Mouse (Mus musculus): ENCODE results near the gene Armc6. TPM values are rescaled to one million over a fixed set of nuclear protein-coding genes. Genes with fewer than 3 reads are reported as not detected.

Gene Armc6
- polyA plus RNA-seq, 1 experiment from 2014 or later, result 23.2 TPM

GRCm38 (mm10) chr8:70246622-70247021 is 12.4 kb upstream of the Armc6 start:
- H3K36me3 ChIP-seq (ENCODE audit: control insufficient read depth, insufficient read depth, low read length), result peaks cover 81% of the 10 kb centered on the region
- ATAC-seq (ENCODE audit: insufficient number of reproducible peaks, insufficient read depth, low FRiP score, low read depth), result no peak
- H3K4me2 ChIP-seq (replicated peaks; ENCODE audit: low read depth, low read length), result no peak overlapping the region
- H3K4me3 ChIP-seq (ENCODE audit: low read depth, low read length), result no peak overlapping the region
- H3K9ac ChIP-seq (replicated peaks; ENCODE audit: low read depth, low read length), result no peak overlapping the region
- no peaks in the 10 kb centered on the region for H3K27me3 ChIP-seq (ENCODE audit: control insufficient read depth, insufficient read depth, low read length)
- H3K9me3 ChIP-seq (ENCODE audit: control insufficient read depth, low read depth, low read length), result no peaks in the 10 kb centered on the region
- 88% methylated on average over 6 of the region's 6 CpGs for WGBS
- H3K27ac ChIP-seq (ENCODE audit: low read length), result no peak overlapping the region
- H3K4me1 ChIP-seq (ENCODE audit: control insufficient read depth, insufficient read depth, low read length), result no peaks in the 10 kb centered on the region

- Histone ChIP-seq H3K4me3 (ENCODE audit: low read depth, low read length) (no peak overlapping the region), H3K27me3 (ENCODE audit: control insufficient read depth, insufficient read depth, low read length) (no peaks in the 10 kb centered on the region), H3K9ac (replicated peaks; ENCODE audit: low read depth, low read length) (no peak overlapping the region), H3K27ac (ENCODE audit: low read length) (no peak overlapping the region), H3K9me3 (ENCODE audit: control insufficient read depth, low read depth, low read length) (no peaks in the 10 kb centered on the region), H3K36me3 (ENCODE audit: control insufficient read depth, insufficient read depth, low read length) (peaks cover 80% of the 10 kb centered on the region), H3K4me2 (replicated peaks; ENCODE audit: low read depth, low read length) (no peak overlapping the region), H3K4me1 (ENCODE audit: control insufficient read depth, insufficient read depth, low read length) (peaks cover 4% of the 10 kb centered on the region; the same call in 1 of the 2 replicates)
- ATAC-seq (ENCODE audit: insufficient number of reproducible peaks, insufficient read depth, low FRiP score, low read depth), result no peak
- WGBS, result 87% methylated on average over 5 of the region's 5 CpGs
These were observed 6.4 kb upstream of the Armc6 start for GRCm38 (mm10) chr8:70240642-70241041.

- H3K4me1 ChIP-seq (ENCODE audit: control insufficient read depth, insufficient read depth, low read length), result peaks cover 15% of the 10 kb centered on the region
- H3K9ac ChIP-seq (replicated peaks; ENCODE audit: low read depth, low read length), result no peak overlapping the region
- no peak overlapping the region for H3K4me3 ChIP-seq (ENCODE audit: low read depth, low read length)
- WGBS, result 76% methylated on average over 2 of the region's 2 CpGs
- ATAC-seq (ENCODE audit: insufficient number of reproducible peaks, insufficient read depth, low FRiP score, low read depth), result no peak
- H3K9me3 ChIP-seq (ENCODE audit: control insufficient read depth, low read depth, low read length), result no peaks in the 10 kb centered on the region
- no peak overlapping the region for H3K27ac ChIP-seq (ENCODE audit: low read length)
- no peak overlapping the region for H3K4me2 ChIP-seq (replicated peaks; ENCODE audit: low read depth, low read length)
- H3K27me3 ChIP-seq (ENCODE audit: control insufficient read depth, insufficient read depth, low read length), result no peaks in the 10 kb centered on the region
- H3K36me3 ChIP-seq (ENCODE audit: control insufficient read depth, insufficient read depth, low read length), result peaks cover 58% of the 10 kb centered on the region
These were observed 3.6 kb upstream of the Armc6 start for GRCm38 (mm10) chr8:70237842-70238241.

GRCm38 (mm10) chr8:70234781-70235128 is 489 bp upstream of the Armc6 start:
- peak overlapping the region; percentile 52 for H3K9ac ChIP-seq (replicated peaks; ENCODE audit: low read depth, low read length)
- under 1% methylated on average over 15 of the region's 15 CpGs for WGBS
- H3K27ac ChIP-seq (ENCODE audit: low read length), result peak overlapping the region; percentile 85
- ATAC-seq (ENCODE audit: insufficient number of reproducible peaks, insufficient read depth, low FRiP score, low read depth), result no peak
- no peaks in the 10 kb centered on the region for H3K27me3 ChIP-seq (ENCODE audit: control insufficient read depth, insufficient read depth, low read length)
- H3K4me1 ChIP-seq (ENCODE audit: control insufficient read depth, insufficient read depth, low read length), result peaks cover 15% of the 10 kb centered on the region
- peaks cover 39% of the 10 kb centered on the region for H3K36me3 ChIP-seq (ENCODE audit: control insufficient read depth, insufficient read depth, low read length)
- peak overlapping the region; percentile 62 for H3K4me3 ChIP-seq (ENCODE audit: low read depth, low read length)
- H3K4me2 ChIP-seq (replicated peaks; ENCODE audit: low read depth, low read length), result peak overlapping the region; percentile 49
- no peaks in the 10 kb centered on the region for H3K9me3 ChIP-seq (ENCODE audit: control insufficient read depth, low read depth, low read length)

DNA sequence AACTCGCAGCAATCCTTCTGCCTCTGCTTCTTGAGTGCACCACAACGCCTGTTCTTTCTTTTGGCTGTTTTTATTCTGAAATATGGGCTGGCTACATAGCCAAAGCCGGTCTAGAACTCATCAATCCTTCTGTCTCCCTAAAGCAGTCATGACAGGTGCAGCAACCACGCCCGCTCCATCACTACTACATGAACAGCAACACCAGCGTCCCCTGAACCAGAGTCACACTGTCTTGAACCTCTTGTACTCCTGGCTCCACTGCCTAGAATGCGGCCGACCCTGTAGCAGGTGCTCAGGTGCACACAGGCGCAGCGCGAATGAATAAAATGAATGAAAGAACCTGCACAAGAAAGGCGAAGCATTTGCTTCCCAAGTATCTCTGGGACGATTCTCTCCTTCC is 660 bp downstream of the Armc6 start:
- peak overlapping the region; percentile 62 for H3K4me3 ChIP-seq (ENCODE audit: low read depth, low read length)
- peak overlapping the region; percentile 52 for H3K9ac ChIP-seq (replicated peaks; ENCODE audit: low read depth, low read length)
- no peaks in the 10 kb centered on the region for H3K27me3 ChIP-seq (ENCODE audit: control insufficient read depth, insufficient read depth, low read length)
- peaks cover 30% of the 10 kb centered on the region for H3K36me3 ChIP-seq (ENCODE audit: control insufficient read depth, insufficient read depth, low read length)
- no peaks in the 10 kb centered on the region for H3K9me3 ChIP-seq (ENCODE audit: control insufficient read depth, low read depth, low read length)
- peak overlapping the region; percentile 85; the same call in 1 of the 2 replicates for H3K27ac ChIP-seq (ENCODE audit: low read length)
- ATAC-seq (ENCODE audit: insufficient number of reproducible peaks, insufficient read depth, low FRiP score, low read depth), result no peak
- peak overlapping the region; percentile 96 for H3K4me2 ChIP-seq (replicated peaks; ENCODE audit: low read depth, low read length)
- 5% methylated on average over 13 of the region's 13 CpGs for WGBS
- H3K4me1 ChIP-seq (ENCODE audit: control insufficient read depth, insufficient read depth, low read length), result peaks cover 15% of the 10 kb centered on the region

DNA sequence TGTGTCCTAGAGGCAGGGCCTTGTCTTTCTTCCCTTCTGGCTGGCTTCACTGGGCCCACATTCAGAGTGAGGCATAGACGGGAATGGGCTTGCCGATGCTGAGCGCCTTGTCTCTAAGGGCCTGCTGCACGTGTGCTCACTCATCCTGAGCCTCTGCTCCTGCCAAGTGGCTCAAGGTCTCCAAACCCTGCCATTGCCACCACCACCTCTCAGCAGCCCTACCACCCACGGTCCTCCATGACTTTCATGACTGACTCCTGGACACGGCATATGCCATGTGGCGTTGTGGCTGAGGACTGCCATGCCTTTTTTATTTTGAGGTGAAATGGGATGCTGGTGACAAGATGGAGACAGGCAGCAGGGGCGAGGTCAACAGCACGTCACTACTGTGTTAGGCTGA is 3.4 kb downstream of the Armc6 start:
- WGBS, result 89% methylated on average over 9 of the region's 9 CpGs
- Histone ChIP-seq H3K36me3 (ENCODE audit: control insufficient read depth, insufficient read depth, low read length) (peaks cover 8% of the 10 kb centered on the region; the same call in 1 of the 2 replicates), H3K27me3 (ENCODE audit: control insufficient read depth, insufficient read depth, low read length) (no peaks in the 10 kb centered on the region), H3K4me2 (replicated peaks; ENCODE audit: low read depth, low read length) (no peak overlapping the region), H3K4me3 (ENCODE audit: low read depth, low read length) (no peak overlapping the region), H3K4me1 (ENCODE audit: control insufficient read depth, insufficient read depth, low read length) (peaks cover 13% of the 10 kb centered on the region), H3K9me3 (ENCODE audit: control insufficient read depth, low read depth, low read length) (no peaks in the 10 kb centered on the region), H3K27ac (ENCODE audit: low read length) (no peak overlapping the region), H3K9ac (replicated peaks; ENCODE audit: low read depth, low read length) (no peak overlapping the region)
- no peak for ATAC-seq (ENCODE audit: insufficient number of reproducible peaks, insufficient read depth, low FRiP score, low read depth)

DNA sequence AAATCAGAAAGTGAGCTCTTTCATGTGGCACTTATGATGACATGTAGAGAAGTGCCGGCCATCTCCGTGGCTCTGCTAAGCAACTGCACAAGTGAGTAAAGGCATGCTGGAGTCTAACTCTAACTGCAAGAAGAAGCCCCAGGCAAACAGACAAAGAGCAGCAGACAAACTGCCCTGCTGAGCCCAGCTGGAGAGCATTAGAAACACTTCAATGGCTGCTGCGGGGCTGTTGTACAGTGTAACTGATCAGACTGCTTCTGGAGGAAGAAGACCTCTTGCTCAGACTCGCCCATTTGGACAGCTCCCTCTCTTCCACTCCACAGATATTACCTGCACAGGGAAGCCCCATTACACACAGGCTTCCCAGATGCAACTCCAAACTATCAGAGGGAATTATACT is 6.3 kb downstream of the Armc6 start:
- no peak for ATAC-seq (ENCODE audit: insufficient number of reproducible peaks, insufficient read depth, low FRiP score, low read depth)
- Histone ChIP-seq H3K36me3 (ENCODE audit: control insufficient read depth, insufficient read depth, low read length) (peaks cover 17% of the 10 kb centered on the region), H3K9ac (replicated peaks; ENCODE audit: low read depth, low read length) (no peak overlapping the region), H3K4me2 (replicated peaks; ENCODE audit: low read depth, low read length) (no peak overlapping the region), H3K4me1 (ENCODE audit: control insufficient read depth, insufficient read depth, low read length) (no peaks in the 10 kb centered on the region), H3K4me3 (ENCODE audit: low read depth, low read length) (no peak overlapping the region), H3K27me3 (ENCODE audit: control insufficient read depth, insufficient read depth, low read length) (no peaks in the 10 kb centered on the region), H3K9me3 (ENCODE audit: control insufficient read depth, low read depth, low read length) (no peaks in the 10 kb centered on the region), H3K27ac (ENCODE audit: low read length) (no peak overlapping the region)
- 80% methylated on average over 4 of the region's 4 CpGs for WGBS

GRCm38 (mm10) chr8:70223341-70223740 is 10.9 kb downstream of the Armc6 start:
- 45% methylated on average over 6 of the region's 6 CpGs for WGBS

DNA sequence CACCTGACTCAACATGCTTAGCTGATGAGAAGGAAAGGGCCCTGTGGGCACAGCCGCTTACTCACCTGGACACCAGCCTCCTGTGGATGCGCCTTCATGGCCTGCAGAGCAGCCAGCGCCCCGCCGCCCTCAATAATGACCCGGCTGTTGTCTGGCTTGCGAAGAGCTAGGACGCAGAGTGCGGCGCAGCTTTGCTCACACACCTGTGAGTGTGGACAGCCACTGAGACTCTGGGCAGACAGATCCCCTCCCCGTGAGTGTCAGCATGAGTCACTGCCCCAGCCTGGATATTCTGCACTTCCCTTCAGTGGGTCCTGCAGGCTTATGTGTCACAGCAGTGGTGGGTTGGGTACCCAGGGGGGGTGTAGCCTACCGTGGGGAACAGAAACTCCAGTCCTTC is 12.2 kb downstream of the Armc6 start:
- Histone ChIP-seq H3K4me2 (replicated peaks; ENCODE audit: low read depth, low read length) (no peak overlapping the region), H3K4me1 (ENCODE audit: control insufficient read depth, insufficient read depth, low read length) (no peaks in the 10 kb centered on the region), H3K9ac (replicated peaks; ENCODE audit: low read depth, low read length) (no peak overlapping the region), H3K36me3 (ENCODE audit: control insufficient read depth, insufficient read depth, low read length) (peaks cover 9% of the 10 kb centered on the region), H3K9me3 (ENCODE audit: control insufficient read depth, low read depth, low read length) (no peaks in the 10 kb centered on the region), H3K4me3 (ENCODE audit: low read depth, low read length) (no peak overlapping the region), H3K27me3 (ENCODE audit: control insufficient read depth, insufficient read depth, low read length) (no peaks in the 10 kb centered on the region), H3K27ac (ENCODE audit: low read length) (no peak overlapping the region)
- WGBS, result 94% methylated on average over 12 of the region's 12 CpGs
- no peak for ATAC-seq (ENCODE audit: insufficient number of reproducible peaks, insufficient read depth, low FRiP score, low read depth)

More at GRCm38 (mm10) chr8:70223341-70223740, 10.9 kb downstream of the Armc6 start:
- Histone ChIP-seq H3K4me3 (ENCODE audit: low read depth, low read length) (no peak overlapping the region), H3K36me3 (ENCODE audit: control insufficient read depth, insufficient read depth, low read length) (peaks cover 9% of the 10 kb centered on the region), H3K9ac (replicated peaks; ENCODE audit: low read depth, low read length) (no peak overlapping the region), H3K27ac (ENCODE audit: low read length) (no peak overlapping the region), H3K4me1 (ENCODE audit: control insufficient read depth, insufficient read depth, low read length) (no peaks in the 10 kb centered on the region), H3K27me3 (ENCODE audit: control insufficient read depth, insufficient read depth, low read length) (no peaks in the 10 kb centered on the region), H3K4me2 (replicated peaks; ENCODE audit: low read depth, low read length) (no peak overlapping the region), H3K9me3 (ENCODE audit: control insufficient read depth, low read depth, low read length) (no peaks in the 10 kb centered on the region)
- no peak for ATAC-seq (ENCODE audit: insufficient number of reproducible peaks, insufficient read depth, low FRiP score, low read depth)

Measured in stomach, embryonic 14.5 days (tissue).